Mouse (Mus musculus): Measurements from ENCODE around the gene Tmem253. TPM values are rescaled to one million over a fixed set of nuclear protein-coding genes. Genes with fewer than 3 reads are reported as not detected.
A peak's percentile ranks its signal among the peaks of the same experiment; 100 is the strongest.

Gene Tmem253
- polyA plus RNA-seq, 1 experiment from 2014 or later: 1.5 TPM

DNA sequence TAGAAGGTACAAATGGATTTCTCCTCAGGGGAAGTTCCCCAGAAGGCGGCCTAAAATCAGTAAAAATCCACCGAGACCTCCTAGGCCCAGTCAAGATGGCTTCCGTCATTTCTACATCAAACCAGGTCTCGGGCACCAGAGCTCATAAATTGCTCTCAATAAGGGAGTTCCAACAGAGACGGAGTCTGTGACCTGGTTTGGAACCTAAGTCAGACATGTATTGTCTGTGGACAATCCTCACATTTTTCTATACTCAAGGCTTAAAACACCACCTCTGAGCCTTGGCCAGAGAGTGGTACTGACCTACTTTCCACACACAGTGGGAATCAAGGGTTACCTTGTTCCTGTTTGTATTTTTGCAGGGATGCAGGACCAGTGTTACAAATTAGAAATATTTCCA lies 2.9 kb upstream of the Tmem253 start:
- Histone ChIP-seq H3K9me3 (ENCODE audit: control insufficient read depth, low read length) (no peaks in the 10 kb centered on the region), H3K4me3 (ENCODE audit: control insufficient read depth in 1 of 2, insufficient read depth in 1 of 2, low read depth in 1 of 2, low read length in 2 of 2) (no peak overlapping the region), H3K4me1 (ENCODE audit: control insufficient read depth in 2 of 2, insufficient read depth in 2 of 2, low read length in 2 of 2) (peaks cover 14 to 56% of the 10 kb centered on the region in 2 experiments), H3K4me2 (ENCODE audit: low read length) (no peak overlapping the region), H3K27me3 (ENCODE audit: control insufficient read depth, insufficient read depth, low read length) (no peaks in the 10 kb centered on the region), H3K27ac (replicated peaks in 1 of 2; ENCODE audit: control insufficient read depth in 1 of 2, insufficient read depth in 1 of 2, low read depth in 2 of 2, low read length in 2 of 2) (peak overlapping the region in 1 of 2 experiments; percentile 99; a peak in 1 of 4 replicates), H3K9ac (ENCODE audit: low read length) (no peak overlapping the region), H3K36me3 (ENCODE audit: control insufficient read depth, insufficient read depth, low read length) (peaks cover 21% of the 10 kb centered on the region)
- 87% methylated on average over 5 of the region's 5 CpGs for WGBS
- no peak for ATAC-seq (ENCODE audit: insufficient number of reproducible peaks, insufficient read depth, low FRiP score, low read depth)

DNA sequence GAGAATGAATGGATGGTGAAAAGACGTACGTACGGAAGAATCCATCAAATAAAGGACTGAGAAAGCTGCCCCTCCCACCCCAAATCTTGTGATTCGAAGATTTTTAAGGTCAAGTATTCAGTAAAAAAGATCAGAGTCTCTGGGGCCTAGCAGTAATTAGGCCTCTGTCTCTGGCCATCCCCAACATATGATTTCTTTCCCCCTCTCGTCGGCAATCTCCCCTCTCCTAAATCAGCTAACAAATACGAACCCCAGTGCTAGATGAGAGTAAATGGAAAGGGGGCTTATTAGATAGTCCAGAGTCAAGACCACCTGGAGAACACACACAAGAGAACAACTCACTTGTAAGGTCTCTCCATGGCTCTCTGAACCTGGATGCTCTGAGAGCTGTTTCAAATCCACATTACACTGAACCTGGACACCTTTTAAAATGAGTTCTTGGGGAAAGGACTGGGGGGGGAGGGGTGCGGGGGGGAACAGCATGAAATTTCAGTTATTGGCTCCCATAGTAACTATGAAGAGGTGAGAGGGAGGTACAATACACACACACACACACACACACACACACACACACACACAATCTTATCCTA lies 2.3 kb upstream of the Tmem253 start:
- Histone ChIP-seq H3K27me3 (ENCODE audit: control insufficient read depth, insufficient read depth, low read length) (no peaks in the 10 kb centered on the region), H3K36me3 (ENCODE audit: control insufficient read depth, insufficient read depth, low read length) (peaks cover 18% of the 10 kb centered on the region), H3K4me1 (ENCODE audit: control insufficient read depth in 2 of 2, insufficient read depth in 2 of 2, low read length in 2 of 2) (peaks cover 14 to 56% of the 10 kb centered on the region in 2 experiments), H3K9me3 (ENCODE audit: control insufficient read depth, low read length) (no peaks in the 10 kb centered on the region), H3K9ac (ENCODE audit: low read length) (peak overlapping the region; percentile 92), H3K4me3 (ENCODE audit: control insufficient read depth in 1 of 2, insufficient read depth in 1 of 2, low read depth in 1 of 2, low read length in 2 of 2) (peak overlapping the region; percentile 61 to 71; a peak in 3 of 4 replicates), H3K27ac (replicated peaks in 1 of 2; ENCODE audit: control insufficient read depth in 1 of 2, insufficient read depth in 1 of 2, low read depth in 2 of 2, low read length in 2 of 2) (peak overlapping the region in 1 of 2 experiments; percentile 99; a peak in 3 of 4 replicates), H3K4me2 (ENCODE audit: low read length) (peak overlapping the region; percentile 77)
- ATAC-seq (ENCODE audit: insufficient number of reproducible peaks, insufficient read depth, low FRiP score, low read depth): no peak
- WGBS: 75% methylated on average over 8 of the region's 8 CpGs

DNA sequence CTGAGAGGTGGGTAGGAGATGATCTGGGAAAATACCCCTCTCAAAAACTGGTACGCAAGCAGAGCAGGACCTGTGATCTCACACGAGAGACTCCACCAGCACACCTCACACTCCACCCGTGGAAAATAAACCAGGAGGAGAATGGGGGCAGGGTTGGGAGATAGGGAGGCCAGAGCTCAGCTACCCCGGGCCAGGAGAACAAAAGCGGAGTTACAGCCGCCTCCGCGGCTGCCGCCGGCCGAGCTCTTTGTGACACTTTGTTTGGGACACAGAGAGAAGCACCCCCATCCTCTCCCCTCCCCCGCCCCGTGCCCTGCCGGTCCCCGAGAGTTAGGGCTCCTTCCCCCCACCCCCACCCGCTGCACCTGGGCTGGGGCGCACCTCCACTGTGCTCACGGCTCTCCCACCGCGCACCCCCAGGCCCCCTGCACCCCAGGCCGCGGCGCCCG lies 1.7 kb upstream of the Tmem253 start:
- WGBS: 5% methylated on average over 13 of the region's 24 CpGs
- Histone ChIP-seq H3K27ac (replicated peaks in 1 of 2; ENCODE audit: control insufficient read depth in 1 of 2, insufficient read depth in 1 of 2, low read depth in 2 of 2, low read length in 2 of 2) (peak overlapping the region; percentile 87 to 99), H3K27me3 (ENCODE audit: control insufficient read depth, insufficient read depth, low read length) (no peaks in the 10 kb centered on the region), H3K9ac (ENCODE audit: low read length) (peak overlapping the region; percentile 92), H3K9me3 (ENCODE audit: control insufficient read depth, low read length) (no peaks in the 10 kb centered on the region), H3K36me3 (ENCODE audit: control insufficient read depth, insufficient read depth, low read length) (peaks cover 11% of the 10 kb centered on the region), H3K4me1 (ENCODE audit: control insufficient read depth in 2 of 2, insufficient read depth in 2 of 2, low read length in 2 of 2) (peaks cover 16 to 53% of the 10 kb centered on the region in 2 experiments), H3K4me2 (ENCODE audit: low read length) (peak overlapping the region; percentile 77), H3K4me3 (ENCODE audit: control insufficient read depth in 1 of 2, insufficient read depth in 1 of 2, low read depth in 1 of 2, low read length in 2 of 2) (peak overlapping the region; percentile 61 to 71)
- peak; percentile 52 for ATAC-seq (ENCODE audit: insufficient number of reproducible peaks, insufficient read depth, low FRiP score, low read depth)

DNA sequence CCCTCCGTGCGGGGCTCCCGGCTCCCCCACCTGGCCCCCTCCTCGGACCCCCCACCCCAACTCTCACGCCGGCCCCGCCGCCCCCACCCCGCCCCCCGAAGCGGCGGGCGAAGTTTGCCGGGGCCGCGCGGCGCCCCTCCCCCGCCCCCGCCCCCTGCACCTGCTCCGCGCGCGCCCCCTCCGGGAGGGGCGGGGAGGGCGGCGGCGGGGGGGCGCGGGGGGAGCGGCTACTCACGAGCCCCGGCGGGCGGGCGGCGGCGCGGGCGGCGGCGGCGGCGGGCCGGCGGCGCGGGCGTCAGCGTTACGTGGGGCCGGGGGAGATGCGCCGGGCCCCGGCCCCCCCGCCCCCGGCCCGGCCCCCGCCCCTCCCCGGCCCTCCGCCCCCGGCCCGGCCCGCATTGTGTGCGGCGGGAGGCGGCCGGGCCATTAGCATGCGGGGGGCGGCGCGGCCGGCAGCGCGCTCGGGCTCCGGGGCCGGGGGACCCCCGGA lies 1.1 kb upstream of the Tmem253 start:
- H3K36me3 ChIP-seq (ENCODE audit: control insufficient read depth, insufficient read depth, low read length): peaks cover 6% of the 10 kb centered on the region
- WGBS: 2% methylated on average over 15 of the region's 80 CpGs
- peak overlapping the region; percentile 77 for H3K4me2 ChIP-seq (ENCODE audit: low read length)
- peak overlapping the region in 1 of 2 experiments; percentile 99; a peak in 3 of 4 replicates for H3K27ac ChIP-seq (replicated peaks in 1 of 2; ENCODE audit: control insufficient read depth in 1 of 2, insufficient read depth in 1 of 2, low read depth in 2 of 2, low read length in 2 of 2)
- H3K4me1 ChIP-seq (ENCODE audit: control insufficient read depth in 2 of 2, insufficient read depth in 2 of 2, low read length in 2 of 2): peaks cover 18 to 54% of the 10 kb centered on the region in 2 experiments
- peak; percentile 64 for ATAC-seq (ENCODE audit: insufficient number of reproducible peaks, insufficient read depth, low FRiP score, low read depth)
- H3K27me3 ChIP-seq (ENCODE audit: control insufficient read depth, insufficient read depth, low read length): no peaks in the 10 kb centered on the region
- H3K9ac ChIP-seq (ENCODE audit: low read length): peak overlapping the region; percentile 92
- H3K4me3 ChIP-seq (ENCODE audit: control insufficient read depth in 1 of 2, insufficient read depth in 1 of 2, low read depth in 1 of 2, low read length in 2 of 2): peak overlapping the region; percentile 61 to 71
- no peaks in the 10 kb centered on the region for H3K9me3 ChIP-seq (ENCODE audit: control insufficient read depth, low read length)

DNA sequence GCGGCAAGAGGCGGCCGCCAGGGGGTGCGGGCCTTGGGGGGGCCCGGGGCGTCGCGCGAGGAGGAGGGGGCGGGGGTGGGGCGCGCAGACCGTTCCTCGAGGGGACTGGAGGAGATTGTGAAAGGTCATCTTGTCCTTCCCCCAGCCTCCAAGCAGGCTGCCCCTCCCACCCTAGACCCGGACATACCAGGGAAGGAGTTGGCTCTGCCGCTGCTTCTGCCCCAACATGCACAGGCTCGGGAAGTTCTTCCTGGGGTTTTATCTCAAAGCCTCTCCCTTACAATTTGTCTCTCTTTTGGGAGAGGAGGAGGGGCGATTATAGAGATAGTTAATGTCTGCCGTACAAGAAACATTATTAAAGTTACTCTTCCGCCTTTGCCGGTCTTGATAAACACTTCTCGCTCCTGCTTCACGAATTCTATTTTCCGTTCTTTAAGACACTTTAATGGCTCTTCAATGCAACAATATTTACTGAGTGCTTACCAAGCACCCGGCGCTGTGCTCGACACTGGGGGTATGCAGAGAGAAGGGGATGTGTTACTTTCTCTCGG lies 622 bp upstream of the Tmem253 start:
- WGBS: under 1% methylated on average over 19 of the region's 28 CpGs
- Histone ChIP-seq H3K27me3 (ENCODE audit: control insufficient read depth, insufficient read depth, low read length) (no peaks in the 10 kb centered on the region), H3K4me1 (ENCODE audit: control insufficient read depth in 2 of 2, insufficient read depth in 2 of 2, low read length in 2 of 2) (peaks cover 18 to 50% of the 10 kb centered on the region in 2 experiments), H3K9ac (ENCODE audit: low read length) (peak overlapping the region; percentile 92), H3K9me3 (ENCODE audit: control insufficient read depth, low read length) (no peaks in the 10 kb centered on the region), H3K27ac (replicated peaks in 1 of 2; ENCODE audit: control insufficient read depth in 1 of 2, insufficient read depth in 1 of 2, low read depth in 2 of 2, low read length in 2 of 2) (peak overlapping the region; percentile 87 to 99), H3K4me3 (ENCODE audit: control insufficient read depth in 1 of 2, insufficient read depth in 1 of 2, low read depth in 1 of 2, low read length in 2 of 2) (peak overlapping the region; percentile 52 to 71), H3K4me2 (ENCODE audit: low read length) (peak overlapping the region; percentile 77), H3K36me3 (ENCODE audit: control insufficient read depth, insufficient read depth, low read length) (peaks cover under 1% of the 10 kb centered on the region; the same call in 1 of the 2 replicates)
- peak; percentile 67 for ATAC-seq (ENCODE audit: insufficient number of reproducible peaks, insufficient read depth, low FRiP score, low read depth)

DNA sequence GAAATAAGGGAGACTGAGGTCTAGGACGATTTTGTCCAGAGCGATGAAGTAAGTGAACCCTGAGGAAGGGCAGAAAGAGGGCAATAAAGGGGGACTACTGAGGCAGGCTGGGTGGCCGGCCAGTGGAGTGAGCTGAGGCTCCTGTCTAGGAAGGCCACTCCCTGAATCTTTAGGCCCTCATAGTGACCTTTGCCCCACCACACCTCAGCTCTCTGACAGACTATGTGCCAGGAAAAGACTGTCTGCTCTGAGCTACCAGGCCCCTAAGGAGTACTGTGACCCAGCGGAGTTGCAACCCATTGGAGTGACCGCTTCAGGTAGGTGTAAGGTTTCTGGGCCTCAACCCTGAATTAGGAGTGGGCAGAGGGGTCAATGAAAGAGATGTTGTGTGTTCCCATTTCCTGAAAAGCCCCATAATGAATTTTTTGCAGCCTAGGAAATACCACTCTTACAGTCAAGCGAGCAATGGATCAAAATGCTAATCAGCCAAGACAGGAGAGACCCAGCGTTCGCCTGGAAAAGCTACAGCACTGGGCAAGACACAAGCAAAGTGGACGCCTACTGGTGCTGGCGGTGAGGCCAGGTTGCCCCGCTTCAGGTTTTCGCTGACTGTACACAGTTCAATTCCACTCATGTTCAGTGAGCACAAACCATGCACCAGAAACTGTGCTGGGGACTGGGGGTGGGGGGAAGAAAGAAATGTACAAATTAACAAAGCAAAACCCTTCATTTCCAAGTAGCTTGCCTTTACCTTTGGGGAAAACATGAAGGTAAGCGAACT lies 1.4 kb downstream of the Tmem253 start:
- H3K4me2 ChIP-seq (ENCODE audit: low read length): no peak overlapping the region
- H3K9me3 ChIP-seq (ENCODE audit: control insufficient read depth, low read length): no peaks in the 10 kb centered on the region
- H3K4me1 ChIP-seq (ENCODE audit: control insufficient read depth in 2 of 2, insufficient read depth in 2 of 2, low read length in 2 of 2): peaks cover 9 to 37% of the 10 kb centered on the region in 2 experiments
- no peaks in the 10 kb centered on the region for H3K27me3 ChIP-seq (ENCODE audit: control insufficient read depth, insufficient read depth, low read length)
- peak overlapping the region; percentile 92 for H3K9ac ChIP-seq (ENCODE audit: low read length)
- 0 out of 4 replicates have a peak overlapping the region, but pooled peaks of 1 of the 2 experiments have one; percentile 99 for H3K27ac ChIP-seq (replicated peaks in 1 of 2; ENCODE audit: control insufficient read depth in 1 of 2, insufficient read depth in 1 of 2, low read depth in 2 of 2, low read length in 2 of 2)
- whole genome bisulfite sequencing: 87% methylated on average over 13 of the region's 13 CpGs
- no peak for ATAC-seq (ENCODE audit: insufficient number of reproducible peaks, insufficient read depth, low FRiP score, low read depth)
- H3K4me3 ChIP-seq (ENCODE audit: control insufficient read depth in 1 of 2, insufficient read depth in 1 of 2, low read depth in 1 of 2, low read length in 2 of 2): no peak overlapping the region
- no peaks in the 10 kb centered on the region for H3K36me3 ChIP-seq (ENCODE audit: control insufficient read depth, insufficient read depth, low read length)

DNA sequence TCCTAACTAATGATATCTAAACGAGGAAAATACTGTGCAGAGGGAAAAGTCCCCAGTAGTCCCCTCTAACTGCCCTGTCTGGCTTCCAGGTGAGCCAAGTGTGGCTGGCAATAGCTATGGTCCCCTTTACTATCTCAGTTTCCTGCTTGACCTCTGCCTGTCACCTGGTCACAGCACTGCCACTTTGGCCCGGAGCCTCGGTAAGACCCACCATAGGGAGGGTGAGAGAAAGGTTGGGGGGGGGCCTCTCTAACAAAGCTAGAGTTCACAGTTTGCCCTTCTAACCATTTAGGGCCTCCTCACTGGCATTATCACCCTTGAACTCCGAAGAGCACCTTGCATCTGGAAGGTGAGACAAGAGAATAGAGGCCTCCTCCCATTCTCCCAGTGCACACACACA lies 2.2 kb downstream of the Tmem253 start:
- Histone ChIP-seq H3K4me3 (ENCODE audit: control insufficient read depth in 1 of 2, insufficient read depth in 1 of 2, low read depth in 1 of 2, low read length in 2 of 2) (no peak overlapping the region), H3K4me1 (ENCODE audit: control insufficient read depth in 2 of 2, insufficient read depth in 2 of 2, low read length in 2 of 2) (peaks cover 12 to 42% of the 10 kb centered on the region in 2 experiments)
- WGBS: 71% methylated on average over 4 of the region's 4 CpGs

More for the DNA sequence above, 2.2 kb downstream of the Tmem253 start:
- no peaks in the 10 kb centered on the region for H3K9me3 ChIP-seq (ENCODE audit: control insufficient read depth, low read length)
- no peak overlapping the region for H3K9ac ChIP-seq (ENCODE audit: low read length)
- H3K4me2 ChIP-seq (ENCODE audit: low read length): no peak overlapping the region
- no peak overlapping the region for H3K27ac ChIP-seq (replicated peaks in 1 of 2; ENCODE audit: control insufficient read depth in 1 of 2, insufficient read depth in 1 of 2, low read depth in 2 of 2, low read length in 2 of 2)
- H3K36me3 ChIP-seq (ENCODE audit: control insufficient read depth, insufficient read depth, low read length): no peaks in the 10 kb centered on the region
- H3K27me3 ChIP-seq (ENCODE audit: control insufficient read depth, insufficient read depth, low read length): no peaks in the 10 kb centered on the region
- ATAC-seq (ENCODE audit: insufficient number of reproducible peaks, insufficient read depth, low FRiP score, low read depth): no peak
